Mouse (Mus musculus): ENCODE results near the gene Minpp1. TPM values are rescaled to one million over a fixed set of nuclear protein-coding genes. Genes with fewer than 3 reads are reported as not detected.

The Minpp1 gene
- polyA plus RNA-seq, 1 experiment from 2014 or later, result 62.9 TPM

DNA sequence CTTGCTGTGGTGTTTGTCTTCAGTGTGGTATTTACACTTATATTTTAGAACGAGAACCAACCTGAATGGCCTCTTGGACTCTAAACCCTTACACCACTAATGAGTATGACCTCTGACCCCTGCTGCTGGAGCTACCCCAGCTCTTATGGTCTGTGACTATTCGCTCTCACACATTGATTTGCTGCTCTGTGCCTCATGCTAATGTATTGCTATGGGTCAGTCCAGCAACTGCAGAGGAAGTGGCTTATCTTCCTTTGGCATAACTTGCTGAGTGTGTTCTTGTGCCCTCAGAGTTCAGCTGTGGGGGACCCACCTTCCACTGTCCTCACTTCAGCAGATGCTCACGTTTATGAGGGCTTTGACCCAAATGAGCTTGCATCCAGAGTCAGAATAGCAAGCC, 24.7 kb downstream of the Minpp1 start:
- Histone ChIP-seq H3K4me2 (no peak overlapping the region), H3K36me3 (peaks cover 32% of the 10 kb centered on the region), H3K27ac (no peak overlapping the region), H3K4me1 (no peaks in the 10 kb centered on the region), H3K9ac (no peak overlapping the region), H3K27me3 (no peaks in the 10 kb centered on the region), H3K4me3 (no peak overlapping the region), H3K9me3 (no peaks in the 10 kb centered on the region)
- no peak for ATAC-seq (ENCODE audit: borderline replicate concordance, extremely low read depth, low FRiP score, low TSS enrichment)
- WGBS, result 80% methylated on average over 3 of the region's 3 CpGs

- no peaks in the 10 kb centered on the region for H3K27me3 ChIP-seq
- H3K4me1 ChIP-seq, result no peaks in the 10 kb centered on the region
- no peak overlapping the region for H3K27ac ChIP-seq
- no peak overlapping the region for H3K4me2 ChIP-seq
- H3K9me3 ChIP-seq, result no peaks in the 10 kb centered on the region
- no peak overlapping the region for H3K9ac ChIP-seq
- ATAC-seq (ENCODE audit: borderline replicate concordance, extremely low read depth, low FRiP score, low TSS enrichment), result no peak
- WGBS, result 90% methylated on average over 6 of the region's 6 CpGs
- H3K36me3 ChIP-seq, result peaks cover 32% of the 10 kb centered on the region
- H3K4me3 ChIP-seq, result no peak overlapping the region
These were observed 25.4 kb downstream of the Minpp1 start for GRCm38 (mm10) chr19:32510962-32511361.

DNA sequence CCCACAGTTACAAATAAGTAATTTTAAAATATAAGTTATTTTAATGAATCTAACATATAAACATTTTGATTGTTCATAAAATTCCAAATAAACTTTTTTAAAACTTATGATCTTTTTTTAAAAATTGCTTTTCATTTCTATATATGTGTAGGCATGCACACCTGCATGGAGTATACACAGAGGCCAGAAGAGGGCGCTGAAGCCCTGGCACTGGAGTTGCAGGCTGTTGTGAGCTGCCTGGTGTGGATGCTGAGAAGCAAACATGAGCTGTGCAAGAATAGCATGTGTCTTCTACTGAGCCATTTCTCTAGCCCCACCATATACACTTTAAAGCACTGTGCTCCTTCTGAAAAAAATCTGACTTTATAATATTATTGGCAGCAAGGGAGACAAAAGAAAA, 26.9 kb downstream of the Minpp1 start:
- 46% methylated on average over 1 of the region's 1 CpGs for WGBS
- peaks cover 40% of the 10 kb centered on the region for H3K36me3 ChIP-seq
- no peaks in the 10 kb centered on the region for H3K4me1 ChIP-seq
- ATAC-seq (ENCODE audit: borderline replicate concordance, extremely low read depth, low FRiP score, low TSS enrichment), result no peak
- H3K27me3 ChIP-seq, result no peaks in the 10 kb centered on the region
- H3K9ac ChIP-seq, result no peak overlapping the region
- no peak overlapping the region for H3K4me2 ChIP-seq
- H3K4me3 ChIP-seq, result no peak overlapping the region
- no peak overlapping the region for H3K27ac ChIP-seq
- no peaks in the 10 kb centered on the region for H3K9me3 ChIP-seq

- no peak overlapping the region for H3K9ac ChIP-seq
- no peak overlapping the region for H3K4me3 ChIP-seq
- H3K27ac ChIP-seq, result no peak overlapping the region
- no peak overlapping the region for H3K4me2 ChIP-seq
- no peak for ATAC-seq (ENCODE audit: borderline replicate concordance, extremely low read depth, low FRiP score, low TSS enrichment)
- peaks cover 29% of the 10 kb centered on the region for H3K36me3 ChIP-seq
- no peaks in the 10 kb centered on the region for H3K9me3 ChIP-seq
- WGBS, result 96% methylated on average over 9 of the region's 9 CpGs
- no peaks in the 10 kb centered on the region for H3K4me1 ChIP-seq
- H3K27me3 ChIP-seq, result no peaks in the 10 kb centered on the region
These were observed 31.0 kb downstream of the Minpp1 start for GRCm38 (mm10) chr19:32516575-32516974.

GRCm38 (mm10) chr19:32521446-32521845, 35.9 kb downstream of the Minpp1 start:
- ATAC-seq (ENCODE audit: borderline replicate concordance, extremely low read depth, low FRiP score, low TSS enrichment), result no peak
- Histone ChIP-seq H3K4me2 (no peak overlapping the region), H3K27ac (no peak overlapping the region), H3K4me1 (no peaks in the 10 kb centered on the region), H3K27me3 (no peaks in the 10 kb centered on the region), H3K9me3 (no peaks in the 10 kb centered on the region), H3K9ac (no peak overlapping the region), H3K4me3 (no peak overlapping the region), H3K36me3 (peaks cover 6% of the 10 kb centered on the region; the same call in 1 of the 2 replicates)
- 85% methylated on average over 3 of the region's 3 CpGs for WGBS

DNA sequence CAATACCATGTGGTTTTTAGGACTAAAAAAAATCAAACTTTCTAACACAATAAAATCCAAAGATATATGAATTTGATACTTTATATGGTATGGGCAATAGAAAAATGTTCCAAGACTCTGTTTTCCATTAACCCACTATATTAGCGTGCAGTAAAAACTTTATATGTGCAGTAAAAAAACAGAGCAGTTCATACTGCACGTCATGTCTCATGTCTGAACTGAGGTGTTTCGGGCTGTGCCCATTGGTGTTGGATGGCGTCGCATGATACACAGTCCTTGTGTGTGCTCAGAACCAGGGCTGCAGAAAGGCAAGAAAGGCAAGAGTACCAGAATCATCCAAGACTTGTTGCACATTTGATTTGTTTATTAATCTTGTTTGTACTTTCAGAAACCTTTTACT, 36.7 kb downstream of the Minpp1 start:
- Histone ChIP-seq H3K4me3 (no peak overlapping the region), H3K27ac (no peak overlapping the region), H3K9me3 (no peaks in the 10 kb centered on the region), H3K4me1 (no peaks in the 10 kb centered on the region), H3K27me3 (no peaks in the 10 kb centered on the region), H3K36me3 (no peaks in the 10 kb centered on the region), H3K4me2 (no peak overlapping the region), H3K9ac (no peak overlapping the region)
- no peak for ATAC-seq (ENCODE audit: borderline replicate concordance, extremely low read depth, low FRiP score, low TSS enrichment)
- WGBS, result 94% methylated on average over 5 of the region's 5 CpGs

- Histone ChIP-seq H3K4me3 (no peak overlapping the region), H3K9me3 (no peaks in the 10 kb centered on the region), H3K4me2 (no peak overlapping the region), H3K4me1 (no peaks in the 10 kb centered on the region), H3K9ac (no peak overlapping the region), H3K27me3 (no peaks in the 10 kb centered on the region), H3K27ac (no peak overlapping the region), H3K36me3 (no peaks in the 10 kb centered on the region)
- ATAC-seq (ENCODE audit: borderline replicate concordance, extremely low read depth, low FRiP score, low TSS enrichment), result no peak
- 72% methylated on average over 8 of the region's 8 CpGs for WGBS
These were observed 37.3 kb downstream of the Minpp1 start for GRCm38 (mm10) chr19:32522753-32523307.

GRCm38 (mm10) chr19:32523769-32524515, 38.4 kb downstream of the Minpp1 start:
- 72% methylated on average over 14 of the region's 14 CpGs for WGBS
- no peak overlapping the region for H3K9ac ChIP-seq
- ATAC-seq (ENCODE audit: borderline replicate concordance, extremely low read depth, low FRiP score, low TSS enrichment), result no peak
- H3K27me3 ChIP-seq, result no peaks in the 10 kb centered on the region
- H3K27ac ChIP-seq, result no peak overlapping the region
- no peaks in the 10 kb centered on the region for H3K4me1 ChIP-seq
- no peaks in the 10 kb centered on the region for H3K36me3 ChIP-seq
- no peaks in the 10 kb centered on the region for H3K9me3 ChIP-seq
- H3K4me3 ChIP-seq, result no peak overlapping the region
- no peak overlapping the region for H3K4me2 ChIP-seq

DNA sequence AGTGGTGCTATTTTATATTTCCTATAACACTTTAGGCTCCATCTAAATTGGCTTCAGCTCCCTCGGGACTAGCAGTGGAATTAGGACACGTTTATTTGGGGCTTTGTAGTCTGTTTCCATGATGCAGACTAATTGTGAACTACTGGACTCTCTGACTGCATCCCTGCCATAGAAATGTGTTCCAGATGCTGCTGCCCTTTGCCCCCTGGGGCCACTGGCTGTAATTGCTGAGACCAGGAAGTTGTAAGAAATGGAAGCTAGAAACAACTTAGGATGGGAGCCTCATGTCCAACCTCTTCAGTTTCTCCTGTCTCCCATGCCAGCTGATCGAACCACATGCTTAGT, 38.9 kb downstream of the Minpp1 start:
- no peak for ATAC-seq (ENCODE audit: borderline replicate concordance, extremely low read depth, low FRiP score, low TSS enrichment)
- Histone ChIP-seq H3K4me1 (no peaks in the 10 kb centered on the region), H3K27me3 (no peaks in the 10 kb centered on the region), H3K4me2 (no peak overlapping the region), H3K4me3 (no peak overlapping the region), H3K9ac (no peak overlapping the region), H3K36me3 (no peaks in the 10 kb centered on the region), H3K9me3 (no peaks in the 10 kb centered on the region), H3K27ac (no peak overlapping the region)
- 76% methylated on average over 3 of the region's 3 CpGs for WGBS

DNA sequence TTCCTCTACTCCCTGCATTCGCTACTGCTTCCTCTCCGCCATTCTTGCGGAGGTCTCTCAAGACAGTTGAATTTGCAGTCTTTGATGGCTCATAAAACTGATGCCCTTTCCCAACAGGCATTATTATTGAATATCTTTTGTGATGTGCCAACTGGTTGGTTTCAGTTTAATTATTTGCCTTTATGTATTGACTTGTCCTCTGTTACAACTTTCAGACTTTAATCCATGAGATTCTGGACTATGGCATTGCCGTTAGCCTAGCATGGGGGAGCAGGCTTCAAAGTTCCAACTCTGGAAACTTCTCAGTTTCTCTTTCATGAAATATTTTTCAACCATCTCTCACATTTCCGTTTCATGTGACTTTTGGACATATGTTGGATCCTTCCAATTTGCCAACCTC, 41.6 kb downstream of the Minpp1 start:
- Histone ChIP-seq H3K27ac (no peak overlapping the region), H3K4me2 (no peak overlapping the region), H3K9ac (no peak overlapping the region), H3K9me3 (no peaks in the 10 kb centered on the region), H3K4me1 (no peaks in the 10 kb centered on the region), H3K4me3 (no peak overlapping the region), H3K27me3 (no peaks in the 10 kb centered on the region), H3K36me3 (no peaks in the 10 kb centered on the region)
- WGBS, result 93% methylated on average over 5 of the region's 5 CpGs
- ATAC-seq (ENCODE audit: borderline replicate concordance, extremely low read depth, low FRiP score, low TSS enrichment), result no peak

DNA sequence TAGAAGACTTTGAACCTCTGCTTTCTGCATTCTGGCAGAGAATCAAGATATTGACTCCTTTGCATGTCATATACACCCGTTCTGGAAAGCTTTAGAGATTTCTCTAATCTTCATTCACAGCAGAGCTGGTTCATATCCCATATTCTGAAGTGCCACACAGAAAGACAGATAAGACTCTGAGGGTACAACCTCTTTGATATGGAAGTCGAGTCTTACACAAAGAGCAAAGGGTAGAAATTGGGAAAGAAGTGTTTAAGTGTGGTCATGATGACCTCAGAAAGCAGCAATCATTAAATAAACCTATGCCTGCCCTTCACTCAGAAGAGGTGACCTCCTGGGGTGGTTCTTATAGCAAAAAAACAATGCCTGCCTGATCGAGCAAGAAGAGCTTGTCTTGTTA, 43.2 kb downstream of the Minpp1 start:
- no peaks in the 10 kb centered on the region for H3K9me3 ChIP-seq
- H3K9ac ChIP-seq, result no peak overlapping the region
- no peaks in the 10 kb centered on the region for H3K27me3 ChIP-seq
- H3K4me2 ChIP-seq, result no peak overlapping the region
- ATAC-seq (ENCODE audit: borderline replicate concordance, extremely low read depth, low FRiP score, low TSS enrichment), result no peak
- H3K4me1 ChIP-seq, result no peaks in the 10 kb centered on the region
- no peaks in the 10 kb centered on the region for H3K36me3 ChIP-seq
- no peak overlapping the region for H3K4me3 ChIP-seq
- 42% methylated on average over 3 of the region's 3 CpGs for WGBS
- H3K27ac ChIP-seq, result no peak overlapping the region

DNA sequence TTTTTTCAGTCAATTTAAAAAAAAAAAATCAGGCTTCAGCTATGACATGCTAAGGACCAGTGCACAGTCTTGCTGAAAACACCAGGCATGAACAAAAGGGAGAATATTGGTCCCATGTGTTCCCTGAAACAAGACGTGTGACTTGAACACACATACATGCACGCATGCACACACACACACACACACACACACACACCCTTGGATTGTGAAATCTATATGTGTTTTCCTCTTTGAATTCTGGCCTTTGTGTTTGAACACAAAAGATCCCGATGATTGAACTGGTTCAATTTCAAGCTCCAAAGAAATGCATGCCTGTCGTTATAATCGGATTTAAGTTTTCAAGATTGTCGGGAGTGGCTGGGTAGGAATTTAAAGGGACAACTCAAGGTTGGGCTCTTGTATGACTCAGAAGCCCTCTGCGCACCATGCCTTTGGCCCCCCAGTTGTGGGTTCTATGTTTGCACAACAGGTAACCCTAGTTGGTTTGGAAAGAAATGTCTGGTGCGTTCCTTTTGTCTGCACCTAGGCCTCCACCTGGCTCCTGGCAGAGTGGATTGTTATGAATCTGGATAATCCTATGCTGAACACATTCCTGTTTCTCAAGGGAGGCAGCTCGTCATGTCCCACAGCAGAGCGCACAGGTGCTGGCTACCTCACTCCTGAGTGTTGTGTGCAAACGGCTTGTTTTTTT, 43.8 kb downstream of the Minpp1 start:
- no peaks in the 10 kb centered on the region for H3K4me1 ChIP-seq
- ATAC-seq (ENCODE audit: borderline replicate concordance, extremely low read depth, low FRiP score, low TSS enrichment), result no peak
- no peaks in the 10 kb centered on the region for H3K9me3 ChIP-seq
- H3K4me3 ChIP-seq, result no peak overlapping the region
- WGBS, result 86% methylated on average over 11 of the region's 11 CpGs
- H3K27me3 ChIP-seq, result no peaks in the 10 kb centered on the region
- H3K9ac ChIP-seq, result no peak overlapping the region
- no peak overlapping the region for H3K27ac ChIP-seq
- H3K36me3 ChIP-seq, result no peaks in the 10 kb centered on the region
- H3K4me2 ChIP-seq, result no peak overlapping the region
